Mouse (Mus musculus): ENCODE data around the gene Nkd2. TPM values are rescaled to one million over a fixed set of nuclear protein-coding genes. Genes with fewer than 3 reads are reported as not detected.

Nkd2 gene
- total and polyA plus RNA-seq, 3 experiments = not detected

DNA sequence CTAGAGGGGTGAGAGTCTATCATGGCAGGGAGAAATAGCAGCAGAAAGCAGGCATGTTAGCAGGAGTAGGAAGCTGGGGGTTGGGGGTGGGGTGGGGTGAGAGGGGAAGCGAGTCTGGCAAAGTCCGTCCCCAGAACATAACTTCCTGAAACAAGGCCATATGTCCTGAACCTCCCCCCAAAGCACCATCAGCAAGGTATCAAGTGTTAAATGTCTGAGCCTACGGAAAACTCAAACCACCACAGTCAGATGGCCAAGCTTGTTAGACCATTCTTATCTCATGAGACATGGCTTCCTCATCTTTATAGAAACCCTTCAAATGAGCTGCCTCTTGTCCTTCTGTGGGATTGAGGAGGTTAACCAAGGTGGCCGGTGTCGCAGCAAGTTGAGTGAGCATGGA is 54.3 kb downstream of the Nkd2 start:
- Histone ChIP-seq H3K27ac (ENCODE audit: insufficient read depth, low read depth) (no peak overlapping the region), H3K79me2 (replicated peaks; ENCODE audit: control insufficient read depth, extremely low read depth, insufficient read depth, poor library complexity, severe bottlenecking) (no peaks in the 10 kb centered on the region), H3K9ac (ENCODE audit: insufficient read depth, low read depth) (no peak overlapping the region), H3K9me3 (replicated peaks; ENCODE audit: low read length) (no peaks in the 10 kb centered on the region), H3K4me2 (ENCODE audit: insufficient read depth, low read depth, poor library complexity, severe bottlenecking) (no peak overlapping the region), H3K27me3 (replicated peaks) (no peaks in the 10 kb centered on the region), H3K4me3 (replicated peaks in 1 of 3; ENCODE audit: low read depth in 2 of 3, low read length in 2 of 3, poor library complexity in 1 of 3) (no peak overlapping the region), H3K36me3 (replicated peaks in 1 of 2; ENCODE audit: control insufficient read depth in 1 of 2, insufficient read depth in 1 of 2, low read length in 1 of 2) (peaks cover 0 to 32% of the 10 kb centered on the region in 2 experiments), H3K4me1 (ENCODE audit: control insufficient read depth in 1 of 2, insufficient read depth in 2 of 2) (peaks cover 0 to under 1% of the 10 kb centered on the region in 2 experiments; a peak in 1 of 4 replicates)
- TF ChIP-seq USF1 (IDR thresholded peaks at IDR 0.05; ENCODE audit: low read depth, low read length) (no peak), ETS1 (conservative IDR thresholded peaks at IDR 0.05; ENCODE audit: low read depth, low read length) (no peak), CHD1 (IDR thresholded peaks at IDR 0.05; ENCODE audit: low read depth, low read length) (no peak), MAX (IDR thresholded peaks at IDR 0.05; ENCODE audit: low read length) (no peak), GABPA (IDR thresholded peaks at IDR 0.05; ENCODE audit: insufficient replicate concordance, low read depth, low read length) (no peak), EP300 (IDR thresholded peaks at IDR 0.05; ENCODE audit: low read length) (no peak), RCOR1 (conservative IDR thresholded peaks at IDR 0.05; ENCODE audit: low read depth, low read length) (no peak), MAFK (IDR thresholded peaks at IDR 0.05; ENCODE audit: insufficient replicate concordance, low read length) (no peak), ZC3H11A (IDR thresholded peaks at IDR 0.05; ENCODE audit: low read depth, low read length) (no peak), NELFE (IDR thresholded peaks at IDR 0.05; ENCODE audit: low read depth, low read length) (no peak), PAX5 (IDR thresholded peaks at IDR 0.05; ENCODE audit: low read length) (no peak), CHD2 (IDR thresholded peaks at IDR 0.05; ENCODE audit: low read length) (no peak)
- no peak for DNase-seq (ENCODE audit: extremely low read depth)
- in situ Hi-C loops (cut with MboI; ENCODE audit: low pct_ligation_motif_present, low pct_unique_long_range_greater_than_20kb, low sequenced_read_pairs) = no loop called here
- dilution Hi-C loops (cut with MboI; ENCODE audit: extremely low pct_ligation_motif_present, extremely low pct_unique_long_range_greater_than_20kb, low sequenced_read_pairs) = no loop called here

GRCm38 (mm10) chr13:73792176-73792575 is 55.3 kb downstream of the Nkd2 start:
- H3K27me3 ChIP-seq (replicated peaks) = no peaks in the 10 kb centered on the region
- peaks cover 0 to 33% of the 10 kb centered on the region in 2 experiments for H3K36me3 ChIP-seq (replicated peaks in 1 of 2; ENCODE audit: control insufficient read depth in 1 of 2, insufficient read depth in 1 of 2, low read length in 1 of 2)
- dilution Hi-C loops (cut with MboI; ENCODE audit: extremely low pct_ligation_motif_present, extremely low pct_unique_long_range_greater_than_20kb, low sequenced_read_pairs) (no loop called here), in situ Hi-C loops (cut with MboI; ENCODE audit: low pct_ligation_motif_present, low pct_unique_long_range_greater_than_20kb, low sequenced_read_pairs) (no loop called here)
- no peaks in the 10 kb centered on the region for H3K9me3 ChIP-seq (replicated peaks; ENCODE audit: low read length)
- DNase-seq (ENCODE audit: extremely low read depth) = no peak
- H3K4me2 ChIP-seq (ENCODE audit: insufficient read depth, low read depth, poor library complexity, severe bottlenecking) = no peak overlapping the region
- no peak for TF ChIP-seq ZNF384 (IDR thresholded peaks at IDR 0.05; ENCODE audit: low read depth, low read length)
- no peak for TF ChIP-seq MAX (IDR thresholded peaks at IDR 0.05; ENCODE audit: low read length)
- no peak for TF ChIP-seq MAZ (IDR thresholded peaks at IDR 0.05; ENCODE audit: low read depth, low read length)
- TF ChIP-seq NRF1 (IDR thresholded peaks at IDR 0.05; ENCODE audit: low read depth, low read length) = no peak
- TF ChIP-seq TBP (conservative IDR thresholded peaks at IDR 0.05; ENCODE audit: low read depth, low read length) = no peak
- no peak for TF ChIP-seq NELFE (IDR thresholded peaks at IDR 0.05; ENCODE audit: low read depth, low read length)
- no peak for TF ChIP-seq TCF12 (IDR thresholded peaks at IDR 0.05; ENCODE audit: low read depth, low read length)
- TF ChIP-seq UBTF (IDR thresholded peaks at IDR 0.05; ENCODE audit: low read depth, low read length) = no peak
- no peak for TF ChIP-seq ZMIZ1 (IDR thresholded peaks at IDR 0.05; ENCODE audit: low read depth, low read length)
- TF ChIP-seq PAX5 (IDR thresholded peaks at IDR 0.05; ENCODE audit: low read length) = no peak
- TF ChIP-seq KAT2A (IDR thresholded peaks at IDR 0.05; ENCODE audit: insufficient replicate concordance, low read length) = no peak
- TF ChIP-seq ELF1 (IDR thresholded peaks at IDR 0.05; ENCODE audit: low read depth, low read length) = no peak
- TF ChIP-seq CHD1 (IDR thresholded peaks at IDR 0.05; ENCODE audit: low read depth, low read length) = no peak
- no peak for TF ChIP-seq JUND (conservative IDR thresholded peaks at IDR 0.05; ENCODE audit: low read depth, low read length)
- no peak for TF ChIP-seq E2F4 (IDR thresholded peaks at IDR 0.05; ENCODE audit: insufficient replicate concordance, low read depth, low read length)
- no peak for TF ChIP-seq ETS1 (conservative IDR thresholded peaks at IDR 0.05; ENCODE audit: low read depth, low read length)
- TF ChIP-seq IRF4 (IDR thresholded peaks at IDR 0.05; ENCODE audit: low read depth, low read length) = no peak
- H3K4me3 ChIP-seq (replicated peaks in 1 of 3; ENCODE audit: low read depth in 2 of 3, low read length in 2 of 3, poor library complexity in 1 of 3) = no peak overlapping the region
- no peaks in the 10 kb centered on the region for H3K4me1 ChIP-seq (ENCODE audit: control insufficient read depth in 1 of 2, insufficient read depth in 2 of 2)
- H3K27ac ChIP-seq (ENCODE audit: insufficient read depth, low read depth) = no peak overlapping the region
- H3K9ac ChIP-seq (ENCODE audit: insufficient read depth, low read depth) = no peak overlapping the region
- H3K79me2 ChIP-seq (replicated peaks; ENCODE audit: control insufficient read depth, extremely low read depth, insufficient read depth, poor library complexity, severe bottlenecking) = no peaks in the 10 kb centered on the region
